Mouse (Mus musculus) heart, embryonic 14.5 days (tissue): ENCODE data around the gene Exoc3l. TPM values are rescaled to one million over a fixed set of nuclear protein-coding genes. Genes with fewer than 3 reads are reported as not detected.

Source experiments
- ATAC-seq: fragments of 200-750 bp; cut with Nextera tagmentation; 2 replicates; pipeline ENCODE4 v1.8.0; 2017; ENCODE audit warnings: low read depth, moderate TSS enrichment; ENCODE audit not compliant: insufficient number of reproducible peaks, insufficient read depth, low FRiP score
- H3K27ac ChIP-seq, 2 experiments: fragments of 200-500 bp in 1 of 2; fragments of 300-500 bp in 1 of 2; sonication (generic) in 1 of 2; replicated peaks in 1 of 2; 2 replicates each; pipeline ENCODE4 v1.5.1; 2012 to 2014; ENCODE audit warnings: low read depth in 2 of 2, low read length in 2 of 2, control low read depth in 1 of 2, mild to moderate bottlenecking in 1 of 2, mixed read lengths in 1 of 2; ENCODE audit not compliant: control insufficient read depth in 1 of 2, insufficient read depth in 1 of 2
- H3K27me3 ChIP-seq: fragments of 300-500 bp; sonication (generic); 2 replicates; pipeline ENCODE4 v1.6.1; 2014; ENCODE audit warnings: mild to moderate bottlenecking, low read length, control low read depth; ENCODE audit not compliant: control insufficient read depth, insufficient read depth
- H3K36me3 ChIP-seq: fragments of 300-500 bp; sonication (generic); 2 replicates; pipeline ENCODE4 v1.6.1; 2014; ENCODE audit warnings: mild to moderate bottlenecking, control low read depth, low read length, mixed read lengths; ENCODE audit not compliant: control insufficient read depth, insufficient read depth
- H3K4me1 ChIP-seq, 2 experiments: fragments of 200-500 bp in 1 of 2; fragments of 300-500 bp in 1 of 2; sonication (generic) in 1 of 2; 2 replicates each; pipeline ENCODE4 v1.6.1; 2012 to 2014; ENCODE audit warnings: low read length in 2 of 2, control low read depth in 1 of 2, mixed read lengths in 1 of 2; ENCODE audit not compliant: control insufficient read depth in 2 of 2, insufficient read depth in 2 of 2
- H3K4me2 ChIP-seq: fragments of 300-500 bp; sonication (generic); 2 replicates; pipeline ENCODE4 v1.6.1; 2014; ENCODE audit warnings: mild to moderate bottlenecking, low read length
- H3K4me3 ChIP-seq, 2 experiments: fragments of 200-500 bp in 1 of 2; fragments of 300-500 bp in 1 of 2; sonication (generic) in 1 of 2; 2 replicates each; pipeline ENCODE4 v1.5.1; 2012 to 2014; ENCODE audit warnings: low read length in 2 of 2, mild to moderate bottlenecking in 2 of 2, control low read depth in 1 of 2, low read depth in 1 of 2, moderate library complexity in 1 of 2; ENCODE audit not compliant: control insufficient read depth in 1 of 2, insufficient read depth in 1 of 2
- H3K9ac ChIP-seq: fragments of 300-500 bp; sonication (generic); 2 replicates; pipeline ENCODE4 v1.6.1; 2014; ENCODE audit warnings: mild to moderate bottlenecking, low read length
- H3K9me3 ChIP-seq: fragments of 300-500 bp; sonication (generic); 2 replicates; pipeline ENCODE4 v1.6.1; 2016; ENCODE audit warnings: low read length, control low read depth; ENCODE audit not compliant: control insufficient read depth
- WGBS: fragments of 180-500 bp; shearing (Covaris S2); extraction: QIAGEN DNeasy Blood & Tissue Kit; methylation state at CpG from one replicate; pipeline ENCODE4 v1.1.7; 2014; 5-methylcytosine and 5-hydroxymethylcytosine counted together
- polyA plus RNA-seq: library from polyadenylated mRNA; unstranded; fragments of >200 nt; fragmentation: Nextera tagmentation; extraction: Ambion mirVana; gene quantifications from 2 replicates; pipeline ENCODE4 v1.2.1, GENCODE M21; 2014

The Exoc3l gene
- polyA plus RNA-seq, 1 experiment from 2014 or later, result 14.7 TPM

DNA sequence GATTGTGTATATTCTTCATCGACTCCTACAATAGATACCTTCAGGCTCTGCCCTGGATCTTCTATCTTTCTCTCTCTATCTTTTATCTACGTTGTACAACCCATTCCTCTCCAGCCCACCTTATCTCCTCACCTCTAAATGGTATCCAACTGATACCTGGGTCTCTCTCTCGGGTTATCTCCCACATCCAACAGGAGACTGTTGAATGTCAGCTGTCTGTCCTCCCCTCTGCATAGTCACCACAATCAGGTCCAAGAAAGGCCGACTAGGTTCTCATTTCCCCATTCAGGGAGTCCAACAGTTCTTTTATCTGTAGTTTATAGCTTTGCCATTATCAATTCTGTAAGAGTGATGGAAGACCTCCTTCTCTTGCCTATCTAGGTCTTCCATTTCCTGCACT is 13.7 kb downstream of the Exoc3l start:
- no peak overlapping the region for H3K4me3 ChIP-seq
- no peak overlapping the region for H3K4me2 ChIP-seq
- H3K4me1 ChIP-seq, result peaks cover 5 to 8% of the 10 kb centered on the region in 2 experiments; a peak in 2 of 4 replicates
- H3K36me3 ChIP-seq, result 0 out of 2 replicates have a peak, but pooled peaks cover 5% of the 10 kb centered on the region
- no peaks in the 10 kb centered on the region for H3K9me3 ChIP-seq
- 60% methylated on average over 4 of the region's 4 CpGs for WGBS
- no peak for ATAC-seq
- no peak overlapping the region for H3K9ac ChIP-seq
- no peak overlapping the region for H3K27ac ChIP-seq
- H3K27me3 ChIP-seq, result peaks cover 28% of the 10 kb centered on the region

DNA sequence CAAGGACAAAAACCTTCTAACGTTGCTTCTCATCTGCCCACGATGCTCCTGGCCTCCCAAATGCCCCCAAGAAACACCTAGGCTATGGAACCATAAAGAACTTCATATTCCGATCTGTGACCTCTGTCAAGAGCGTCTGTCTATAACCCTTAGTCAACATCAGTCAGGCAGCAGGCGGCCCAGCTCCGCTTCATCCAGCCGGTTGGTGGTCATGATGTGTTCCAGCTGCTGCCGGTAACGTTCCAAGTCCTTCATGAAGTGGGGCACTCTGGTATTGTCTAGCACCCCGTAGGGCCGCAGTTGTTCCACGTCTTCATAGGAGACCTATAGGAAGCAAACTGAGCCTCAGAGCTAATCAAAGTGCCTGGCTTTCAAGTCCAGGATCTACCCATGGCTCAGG is 14.1 kb downstream of the Exoc3l start:
- no peak overlapping the region for H3K27ac ChIP-seq
- H3K4me2 ChIP-seq, result no peak overlapping the region
- 0 out of 2 replicates have a peak, but pooled peaks cover 5% of the 10 kb centered on the region for H3K36me3 ChIP-seq
- 86% methylated on average over 12 of the region's 12 CpGs for WGBS
- peaks cover 33% of the 10 kb centered on the region for H3K27me3 ChIP-seq
- no peak for ATAC-seq
- H3K4me1 ChIP-seq, result peaks cover 5 to 8% of the 10 kb centered on the region in 2 experiments; a peak in 2 of 4 replicates
- H3K9me3 ChIP-seq, result no peaks in the 10 kb centered on the region
- H3K9ac ChIP-seq, result no peak overlapping the region
- H3K4me3 ChIP-seq, result no peak overlapping the region

DNA sequence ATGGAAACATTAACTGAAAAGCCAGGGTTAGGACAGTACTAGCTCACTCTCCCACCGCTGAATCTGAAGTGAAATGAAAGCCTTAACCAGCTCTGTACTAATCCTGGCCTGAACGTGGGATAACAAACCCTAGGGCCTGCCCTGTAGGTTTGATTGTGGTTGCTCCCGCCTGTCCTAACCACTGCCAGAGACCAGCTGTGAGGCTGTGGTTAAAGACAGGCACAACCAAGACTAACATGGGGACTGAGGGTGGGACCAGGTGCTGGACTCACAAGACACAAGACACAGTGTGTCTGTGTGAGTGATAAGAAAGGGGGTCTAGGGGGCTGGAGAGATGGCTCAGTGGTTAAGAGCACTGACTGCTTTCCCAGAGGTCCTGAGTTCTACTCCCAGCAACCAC is 15.3 kb downstream of the Exoc3l start:
- ATAC-seq, result no peak
- Histone ChIP-seq H3K36me3 (0 out of 2 replicates have a peak, but pooled peaks cover 5% of the 10 kb centered on the region), H3K4me1 (peaks cover 11 to 15% of the 10 kb centered on the region in 2 experiments; a peak in 3 of 4 replicates), H3K27ac (no peak overlapping the region), H3K4me2 (no peak overlapping the region), H3K4me3 (no peak overlapping the region), H3K27me3 (peaks cover 44% of the 10 kb centered on the region), H3K9me3 (no peaks in the 10 kb centered on the region), H3K9ac (no peak overlapping the region)
- WGBS, result 72% methylated on average over 3 of the region's 3 CpGs

DNA sequence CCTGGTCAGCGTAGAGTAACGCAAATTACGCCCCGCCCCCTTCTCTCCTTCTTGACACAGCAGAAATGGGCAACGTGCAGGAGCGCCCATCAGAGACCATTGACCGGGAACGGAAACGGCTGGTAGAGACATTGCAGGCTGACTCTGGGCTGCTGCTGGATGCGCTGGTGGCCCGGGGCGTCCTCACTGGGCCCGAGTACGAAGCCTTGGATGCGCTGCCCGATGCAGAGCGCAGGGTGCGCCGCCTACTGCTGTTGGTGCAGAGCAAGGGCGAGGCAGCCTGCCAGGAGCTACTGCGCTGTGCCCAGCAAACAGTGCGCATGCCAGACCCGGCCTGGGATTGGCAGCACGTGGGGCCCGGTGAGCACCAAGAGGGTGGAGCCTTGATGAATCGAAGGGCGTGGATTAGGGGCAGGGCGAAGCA is 17.0 kb downstream of the Exoc3l start:
- ATAC-seq, result peak; percentile 41; the same call in 1 of the 2 replicates

DNA sequence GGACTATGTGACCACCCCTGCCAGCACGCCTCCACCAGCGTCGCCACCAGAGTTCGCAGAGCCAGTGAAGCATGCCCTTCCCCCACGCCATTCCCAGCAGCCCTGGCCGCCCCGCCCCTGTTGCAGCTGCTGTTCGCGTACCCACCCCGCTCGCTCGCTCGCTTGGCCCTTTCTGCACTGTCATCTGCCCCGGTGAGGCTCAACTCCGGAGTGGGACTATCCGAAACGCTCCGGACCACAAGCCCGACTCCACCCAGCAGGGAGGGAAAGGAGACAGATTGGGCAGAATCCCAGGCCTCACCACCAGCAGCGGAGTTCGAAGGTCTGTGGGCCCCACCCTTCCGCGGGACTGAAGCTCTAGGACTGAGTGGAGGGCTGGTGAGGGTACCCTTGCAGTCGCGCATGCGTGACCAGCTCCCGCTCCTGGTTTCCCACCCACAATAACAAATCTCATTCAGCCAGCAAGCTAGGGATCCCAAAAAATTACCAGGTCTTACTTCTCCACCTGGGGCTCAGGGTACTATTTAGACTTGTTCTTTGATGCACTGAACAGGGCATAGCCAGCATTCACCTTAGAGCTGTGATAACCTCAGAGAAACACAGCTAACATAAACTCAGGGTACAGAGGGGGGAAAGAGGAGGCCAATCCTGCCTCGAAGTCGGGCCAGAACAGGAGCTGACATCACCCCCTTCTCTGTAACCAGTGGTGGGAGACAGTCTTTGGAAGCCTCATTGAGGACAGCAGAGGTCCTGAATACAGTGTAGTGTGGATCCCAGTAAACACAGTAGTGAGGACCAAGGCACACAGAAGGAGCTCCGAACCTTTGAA is 19.4 kb downstream of the Exoc3l start:
- peak overlapping the region; percentile 44 to 45 for H3K4me3 ChIP-seq
- no peak overlapping the region for H3K27ac ChIP-seq
- peaks cover 84% of the 10 kb centered on the region for H3K27me3 ChIP-seq
- H3K36me3 ChIP-seq, result no peaks in the 10 kb centered on the region
- peak overlapping the region; percentile 60 for H3K9ac ChIP-seq
- peak overlapping the region; percentile 80 for H3K4me2 ChIP-seq
- H3K4me1 ChIP-seq, result peaks cover 13 to 18% of the 10 kb centered on the region in 2 experiments
- 7% methylated on average over 30 of the region's 30 CpGs for WGBS
- no peaks in the 10 kb centered on the region for H3K9me3 ChIP-seq
- peak; percentile 47; the same call in 1 of the 2 replicates for ATAC-seq

More for the DNA sequence above, 17.0 kb downstream of the Exoc3l start:
- H3K9me3 ChIP-seq, result no peaks in the 10 kb centered on the region
- no peak overlapping the region for H3K9ac ChIP-seq
- H3K4me2 ChIP-seq, result peak overlapping the region; percentile 55
- WGBS, result 5% methylated on average over 28 of the region's 28 CpGs
- H3K27me3 ChIP-seq, result peaks cover 60% of the 10 kb centered on the region
- no peak overlapping the region for H3K27ac ChIP-seq
- no peaks in the 10 kb centered on the region for H3K36me3 ChIP-seq
- H3K4me1 ChIP-seq, result peaks cover 13 to 18% of the 10 kb centered on the region in 2 experiments
- peak overlapping the region; percentile 10 to 18; a peak in 3 of 4 replicates for H3K4me3 ChIP-seq

DNA sequence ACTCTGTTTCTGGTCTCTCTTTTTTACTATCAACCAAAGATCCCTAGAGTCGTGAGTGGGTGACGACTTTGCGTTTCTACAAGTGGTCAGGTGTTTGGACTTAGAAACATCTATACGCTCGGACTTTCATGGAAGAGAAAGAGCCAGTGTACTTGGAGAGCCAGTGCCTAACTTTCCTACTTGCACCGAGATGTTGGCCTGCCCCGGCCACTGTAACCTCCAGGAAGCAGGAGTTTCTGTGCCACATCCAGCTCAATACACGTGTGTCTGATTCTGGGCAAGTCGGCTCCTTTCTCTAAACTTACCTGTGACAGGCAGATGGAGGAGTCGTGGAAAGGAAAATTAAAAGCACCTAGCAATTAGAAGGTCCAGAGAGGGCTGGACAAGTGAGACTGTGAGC is 20.1 kb downstream of the Exoc3l start, which contains the start of gene Nol3:
Nol3 (plus strand) TSS at position 301 of the 400 bp plus-strand sequence.
- WGBS, result 9% methylated on average over 10 of the region's 10 CpGs
- Histone ChIP-seq H3K36me3 (no peaks in the 10 kb centered on the region), H3K27me3 (peaks cover 90% of the 10 kb centered on the region), H3K4me3 (peak within 1 kb of the TSS; percentile 44 to 45), H3K4me1 (peaks cover 13 to 18% of the 10 kb centered on the region in 2 experiments), H3K4me2 (peak within 1 kb of the TSS; percentile 80), H3K9ac (peak within 1 kb of the TSS; percentile 60), H3K27ac (no peak within 1 kb of the TSS), H3K9me3 (no peaks in the 10 kb centered on the region)
- ATAC-seq, result no peak

DNA sequence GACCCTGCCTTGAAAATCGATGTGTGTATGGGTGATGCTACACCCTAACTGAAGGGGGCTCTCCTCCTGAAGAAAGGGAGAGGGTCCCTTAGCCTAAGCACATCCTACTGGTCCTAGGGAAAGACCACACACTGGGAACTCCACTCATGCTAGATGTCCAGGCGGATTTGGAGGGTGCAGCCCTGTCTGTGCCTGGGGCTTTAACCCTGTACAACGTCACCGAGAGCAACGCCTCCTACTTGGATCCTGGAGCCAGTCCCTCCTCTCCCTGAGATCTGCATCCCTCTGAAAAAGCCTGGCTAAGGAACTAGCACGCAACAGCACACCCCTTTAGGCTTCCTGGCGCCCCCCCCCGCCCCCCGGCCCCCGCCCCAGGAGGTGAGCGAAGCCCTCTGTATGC is 20.5 kb downstream of the Exoc3l start:
- no peaks in the 10 kb centered on the region for H3K36me3 ChIP-seq
- ATAC-seq, result no peak
- peaks cover 95% of the 10 kb centered on the region for H3K27me3 ChIP-seq
- H3K4me2 ChIP-seq, result peak overlapping the region; percentile 80
- peak overlapping the region; percentile 60; the same call in 1 of the 2 replicates for H3K9ac ChIP-seq
- H3K4me1 ChIP-seq, result peaks cover 13 to 19% of the 10 kb centered on the region in 2 experiments
- no peak overlapping the region for H3K27ac ChIP-seq
- 8% methylated on average over 11 of the region's 11 CpGs for WGBS
- H3K4me3 ChIP-seq, result peak overlapping the region in 1 of 2 experiments; percentile 45; a peak in 1 of 4 replicates
- no peaks in the 10 kb centered on the region for H3K9me3 ChIP-seq
